Mouse (Mus musculus): Measurements from ENCODE around the gene Slc5a7. TPM values are rescaled to one million over a fixed set of nuclear protein-coding genes. Genes with fewer than 3 reads are reported as not detected.

The Slc5a7 gene
- not detected for polyA plus RNA-seq (2014; fragmentation: Illumina TruSeq; extraction: RNeasy Lipid Tissue Mini Kit (QIAGEN cat#74804); ENCODE audit: insufficient read depth, low read depth, low replicate concordance)

GRCm38 (mm10) chr17:54298934-54299333 is at the start of gene Slc5a7:
TSS of gene Slc5a7 (minus strand) at chr17:54299034.

Data from lung, adult 10 weeks (tissue).